Mouse (Mus musculus): ENCODE measurements around the gene Arhgap40. TPM values are rescaled to one million over a fixed set of nuclear protein-coding genes. Genes with fewer than 3 reads are reported as not detected.

Arhgap40 gene
- polyA plus RNA-seq, 1 experiment from 2014 or later, result 1.3 TPM

DNA sequence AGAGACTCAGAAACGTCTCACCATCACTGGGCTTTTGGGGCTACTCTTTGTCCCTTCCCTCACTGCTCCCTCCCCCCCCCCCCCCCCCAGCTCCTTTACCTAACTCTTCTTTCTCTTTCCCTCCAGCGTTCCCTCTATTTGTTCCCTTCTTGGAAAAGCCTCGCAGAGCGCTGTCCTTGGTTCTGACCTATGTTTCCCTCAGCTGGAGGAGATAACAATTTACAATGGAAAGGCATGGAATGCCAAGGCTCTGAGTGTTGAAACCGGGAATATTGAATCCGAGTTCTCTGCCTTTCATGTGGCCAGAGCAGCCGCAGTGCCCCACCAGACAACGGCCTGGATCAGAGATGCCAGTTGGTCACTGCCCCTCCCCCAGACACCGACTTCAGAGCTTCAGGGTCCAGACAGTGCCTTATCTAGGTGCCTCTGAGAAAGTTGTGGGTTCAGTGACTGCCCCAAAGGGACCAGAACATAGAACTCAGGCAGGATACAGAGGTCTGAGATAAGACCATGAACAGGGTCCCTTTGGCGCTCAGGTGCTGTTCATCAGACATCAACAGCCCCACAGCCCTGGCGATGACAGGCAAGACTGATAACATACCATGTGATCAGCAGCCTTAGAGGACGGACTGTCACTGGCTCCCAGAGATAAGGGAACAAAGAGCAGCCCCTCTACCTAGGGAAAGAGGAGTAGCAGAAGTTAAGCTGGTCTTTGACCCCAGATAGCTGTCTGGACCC is 72.2 kb downstream of the Arhgap40 start:
- no peak for ATAC-seq (ENCODE audit: insufficient number of reproducible peaks, insufficient read depth, low FRiP score, low TSS enrichment, low read depth)
- WGBS, result 9% methylated on average over 12 of the region's 12 CpGs
- Histone ChIP-seq H3K4me2 (no peak overlapping the region), H3K36me3 (no peaks in the 10 kb centered on the region), H3K9ac (no peak overlapping the region), H3K27ac (no peak overlapping the region), H3K9me3 (no peaks in the 10 kb centered on the region), H3K4me1 (peaks cover 12% of the 10 kb centered on the region; the same call in 1 of the 2 replicates), H3K27me3 (peaks cover 12% of the 10 kb centered on the region; the same call in 1 of the 2 replicates), H3K4me3 (no peak overlapping the region)

DNA sequence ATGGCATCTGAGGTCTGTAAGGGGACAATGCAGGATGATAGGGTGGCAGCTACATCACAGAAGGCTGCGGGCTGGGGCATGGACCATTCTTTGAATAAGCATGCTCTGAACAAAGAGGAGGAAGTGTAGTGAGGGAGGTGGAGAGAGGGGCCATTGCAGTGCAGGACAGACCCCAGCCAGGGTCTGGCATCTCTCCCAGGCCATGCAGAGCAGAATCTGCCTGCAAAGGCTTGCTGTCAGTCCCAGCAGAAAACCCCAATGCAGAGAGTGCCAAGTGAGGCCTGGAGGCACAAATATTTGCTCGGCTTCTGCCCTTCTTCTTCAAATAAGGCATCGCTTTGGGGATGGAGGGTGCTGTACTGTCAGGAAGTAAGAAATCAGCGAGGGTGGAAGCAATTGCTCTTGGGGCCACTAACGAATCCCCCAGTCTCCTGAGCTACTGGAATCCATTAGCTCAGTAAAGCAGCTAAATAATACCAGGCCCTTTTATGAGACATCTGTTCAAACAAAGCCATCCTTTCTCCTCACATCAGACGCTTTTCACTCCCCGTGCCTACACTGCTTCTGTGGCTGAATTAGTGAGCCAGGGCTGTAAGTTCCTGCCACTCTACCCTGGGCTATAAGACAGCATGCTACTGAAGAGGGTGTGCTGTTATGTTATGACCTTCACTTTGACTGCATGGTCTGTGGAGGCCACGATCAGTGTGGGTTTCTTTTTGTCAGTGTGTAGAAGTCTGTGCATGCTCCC is 76.1 kb downstream of the Arhgap40 start:
- no peak overlapping the region for H3K27ac ChIP-seq
- peaks cover 14% of the 10 kb centered on the region for H3K27me3 ChIP-seq
- H3K4me1 ChIP-seq, result peaks cover 12% of the 10 kb centered on the region; the same call in 1 of the 2 replicates
- H3K36me3 ChIP-seq, result no peaks in the 10 kb centered on the region
- H3K4me2 ChIP-seq, result no peak overlapping the region
- no peaks in the 10 kb centered on the region for H3K9me3 ChIP-seq
- H3K9ac ChIP-seq, result no peak overlapping the region
- no peak overlapping the region for H3K4me3 ChIP-seq
- 23% methylated on average over 8 of the region's 8 CpGs for WGBS
- ATAC-seq (ENCODE audit: insufficient number of reproducible peaks, insufficient read depth, low FRiP score, low TSS enrichment, low read depth), result no peak

DNA sequence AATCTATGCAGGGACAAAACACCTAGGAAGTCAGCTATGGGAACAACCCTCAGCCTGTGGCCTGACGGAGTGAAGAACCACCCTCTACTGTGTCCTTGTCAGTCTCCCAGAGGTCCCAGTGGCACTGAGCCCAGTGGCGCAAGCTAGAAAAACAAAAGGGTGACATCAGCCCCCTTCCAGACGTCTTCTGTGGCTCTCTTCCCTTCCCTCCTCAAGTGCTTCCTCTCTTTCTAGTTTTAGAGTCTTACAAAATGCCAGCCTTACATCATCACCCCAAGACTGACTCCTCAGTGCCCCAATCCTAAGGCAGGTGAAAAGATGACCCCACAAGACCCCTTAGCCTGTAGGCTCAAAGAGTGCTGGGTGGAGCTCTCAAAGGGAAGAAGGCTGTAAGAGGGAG is 77.9 kb downstream of the Arhgap40 start:
- no peak overlapping the region for H3K27ac ChIP-seq
- no peaks in the 10 kb centered on the region for H3K36me3 ChIP-seq
- no peaks in the 10 kb centered on the region for H3K9me3 ChIP-seq
- peaks cover 16% of the 10 kb centered on the region for H3K4me1 ChIP-seq
- WGBS, result 72% methylated on average over 3 of the region's 3 CpGs
- no peak overlapping the region for H3K4me3 ChIP-seq
- no peak overlapping the region for H3K9ac ChIP-seq
- H3K27me3 ChIP-seq, result peaks cover 22% of the 10 kb centered on the region
- no peak for ATAC-seq (ENCODE audit: insufficient number of reproducible peaks, insufficient read depth, low FRiP score, low TSS enrichment, low read depth)
- H3K4me2 ChIP-seq, result no peak overlapping the region

DNA sequence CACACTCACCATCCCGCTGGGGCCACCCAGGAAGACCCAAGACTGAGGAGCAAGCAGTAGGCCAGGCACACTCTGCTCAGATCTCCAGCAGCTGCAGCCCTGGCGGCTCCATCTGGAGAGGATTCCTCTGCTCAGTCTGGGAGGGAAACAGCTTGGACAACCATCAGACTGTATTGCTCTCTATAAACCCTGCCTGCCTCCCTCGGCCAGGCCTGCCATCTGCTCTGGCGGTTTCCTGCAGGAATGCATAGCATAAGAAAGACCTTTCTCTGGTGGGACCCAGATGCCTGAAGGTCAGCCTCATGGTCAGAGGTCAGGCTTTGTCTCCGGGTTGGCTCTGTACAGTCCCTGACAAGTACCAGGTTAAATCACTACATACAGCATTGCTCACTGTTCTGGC is 78.7 kb downstream of the Arhgap40 start:
- Histone ChIP-seq H3K4me3 (no peak overlapping the region), H3K4me2 (no peak overlapping the region), H3K9me3 (no peaks in the 10 kb centered on the region), H3K4me1 (peaks cover 16% of the 10 kb centered on the region), H3K27me3 (peaks cover 26% of the 10 kb centered on the region), H3K9ac (no peak overlapping the region), H3K36me3 (no peaks in the 10 kb centered on the region), H3K27ac (no peak overlapping the region)
- 32% methylated on average over 5 of the region's 5 CpGs for WGBS
- ATAC-seq (ENCODE audit: insufficient number of reproducible peaks, insufficient read depth, low FRiP score, low TSS enrichment, low read depth), result no peak

DNA sequence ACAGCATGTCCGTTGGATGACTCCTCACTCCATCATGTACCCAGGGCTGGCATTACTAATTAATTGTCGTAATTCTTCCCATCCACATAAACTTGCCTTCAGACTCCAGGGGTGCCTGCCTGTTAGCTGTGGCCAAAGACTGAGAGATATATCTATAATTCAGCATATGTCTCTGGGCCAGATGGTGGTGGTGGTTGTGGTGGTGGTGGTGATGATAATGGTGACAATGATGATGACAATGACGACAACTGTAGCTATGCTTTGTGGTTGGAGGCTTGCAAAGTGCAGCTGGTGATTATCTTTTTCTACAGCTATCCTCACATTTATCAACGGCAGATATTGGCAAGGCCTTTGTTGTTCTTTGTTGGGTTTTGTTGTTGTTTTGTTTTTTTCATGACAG is 80.8 kb downstream of the Arhgap40 start:
- no peaks in the 10 kb centered on the region for H3K9me3 ChIP-seq
- WGBS, result 84% methylated on average over 4 of the region's 4 CpGs
- no peak overlapping the region for H3K9ac ChIP-seq
- H3K27me3 ChIP-seq, result peaks cover 43% of the 10 kb centered on the region
- H3K4me1 ChIP-seq, result peaks cover 16% of the 10 kb centered on the region
- no peaks in the 10 kb centered on the region for H3K36me3 ChIP-seq
- H3K4me3 ChIP-seq, result no peak overlapping the region
- ATAC-seq (ENCODE audit: insufficient number of reproducible peaks, insufficient read depth, low FRiP score, low TSS enrichment, low read depth), result no peak
- H3K27ac ChIP-seq, result no peak overlapping the region
- H3K4me2 ChIP-seq, result no peak overlapping the region

DNA sequence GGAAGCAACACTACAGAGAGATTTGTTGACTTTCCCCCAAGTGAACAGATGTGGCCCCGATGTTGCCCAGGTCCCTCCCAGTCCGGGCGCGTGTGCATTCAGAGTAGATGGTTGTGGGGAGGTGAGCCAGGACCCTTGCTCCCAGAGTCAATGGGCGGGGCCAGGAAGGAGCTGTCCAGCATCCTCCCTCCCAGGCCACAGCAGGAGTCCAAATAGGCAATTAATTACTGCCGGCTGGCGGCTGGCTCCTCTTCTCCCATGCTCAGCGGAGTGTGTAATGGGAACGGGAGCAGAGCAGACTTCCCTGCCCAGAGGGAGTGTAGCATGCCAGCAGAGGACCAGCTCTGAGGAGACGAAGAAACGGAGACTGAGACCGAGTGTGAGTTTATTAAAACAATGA is 82.5 kb downstream of the Arhgap40 start:
- peaks cover 60% of the 10 kb centered on the region for H3K27me3 ChIP-seq
- no peak overlapping the region for H3K4me3 ChIP-seq
- WGBS, result under 1% methylated on average over 12 of the region's 12 CpGs
- H3K9me3 ChIP-seq, result no peaks in the 10 kb centered on the region
- ATAC-seq (ENCODE audit: insufficient number of reproducible peaks, insufficient read depth, low FRiP score, low TSS enrichment, low read depth), result peak; percentile 32; the same call in 1 of the 2 replicates
- no peak overlapping the region for H3K4me2 ChIP-seq
- no peaks in the 10 kb centered on the region for H3K36me3 ChIP-seq
- peaks cover 7% of the 10 kb centered on the region; the same call in 1 of the 2 replicates for H3K4me1 ChIP-seq
- no peak overlapping the region for H3K9ac ChIP-seq
- H3K27ac ChIP-seq, result no peak overlapping the region

DNA sequence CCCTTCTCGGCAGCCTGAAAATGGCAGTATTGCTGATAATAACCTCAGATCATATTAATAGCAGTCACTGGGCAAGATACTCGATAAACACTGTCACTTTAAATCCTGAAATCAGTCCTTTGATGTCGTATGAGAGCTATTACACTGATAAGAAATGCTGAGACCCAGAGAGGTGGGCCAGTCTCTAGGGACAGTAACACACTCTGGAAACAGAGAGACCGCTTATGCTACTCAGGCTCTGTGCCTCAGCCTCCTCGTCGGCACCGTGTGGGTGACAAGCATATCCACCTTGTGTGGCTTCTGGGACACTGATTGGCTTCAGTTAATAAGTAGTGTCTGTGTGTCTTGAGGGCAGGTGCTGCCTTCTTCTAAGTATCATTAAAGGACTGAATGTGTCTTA is 83.0 kb downstream of the Arhgap40 start:
- Histone ChIP-seq H3K4me2 (no peak overlapping the region), H3K4me3 (no peak overlapping the region), H3K4me1 (peaks cover 7% of the 10 kb centered on the region; the same call in 1 of the 2 replicates), H3K36me3 (no peaks in the 10 kb centered on the region), H3K9ac (no peak overlapping the region), H3K9me3 (no peaks in the 10 kb centered on the region), H3K27ac (no peak overlapping the region), H3K27me3 (peaks cover 63% of the 10 kb centered on the region)
- no peak for ATAC-seq (ENCODE audit: insufficient number of reproducible peaks, insufficient read depth, low FRiP score, low TSS enrichment, low read depth)
- WGBS, result 18% methylated on average over 7 of the region's 7 CpGs

DNA sequence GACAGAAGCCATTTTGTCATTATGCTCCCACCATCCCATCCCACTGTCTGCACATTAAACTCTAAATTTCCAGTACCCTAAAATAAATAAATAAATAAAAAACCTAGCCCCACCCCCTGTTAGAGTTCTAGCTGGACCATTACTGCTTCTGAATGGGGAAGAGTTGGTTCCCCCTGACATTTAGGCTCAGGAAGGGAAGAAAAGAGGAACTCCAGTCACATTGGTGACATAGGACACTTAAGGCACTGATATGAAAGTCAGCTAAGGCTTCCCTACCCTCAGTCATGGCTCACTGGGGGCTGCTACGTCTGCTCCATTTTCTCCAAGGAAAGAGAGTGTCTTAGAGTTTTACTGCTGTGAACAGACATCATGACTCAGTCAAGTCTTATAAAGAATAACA is 84.2 kb downstream of the Arhgap40 start:
- peaks cover 7% of the 10 kb centered on the region; the same call in 1 of the 2 replicates for H3K4me1 ChIP-seq
- no peaks in the 10 kb centered on the region for H3K9me3 ChIP-seq
- peaks cover 73% of the 10 kb centered on the region for H3K27me3 ChIP-seq
- H3K36me3 ChIP-seq, result no peaks in the 10 kb centered on the region
- H3K9ac ChIP-seq, result no peak overlapping the region
- no peak overlapping the region for H3K27ac ChIP-seq
- no peak overlapping the region for H3K4me2 ChIP-seq
- WGBS, result 63% methylated on average over 1 of the region's 1 CpGs
- no peak for ATAC-seq (ENCODE audit: insufficient number of reproducible peaks, insufficient read depth, low FRiP score, low TSS enrichment, low read depth)
- no peak overlapping the region for H3K4me3 ChIP-seq

Other genes starting within 250 kb of the Arhgap40 start
- 4.2 and 6.0 TPM in 2 replicates for gene Lbp, start 206.3 kb upstream of the Arhgap40 start, polyA plus RNA-seq (2015; fragmentation: Nextera tagmentation; extraction: Ambion mirVana)
- gene Snhg11, start 137.2 kb upstream of the Arhgap40 start, polyA plus RNA-seq (2015; fragmentation: Nextera tagmentation; extraction: Ambion mirVana), result 9.8 and 13.1 TPM in 2 replicates
- 19.1 and 21.6 TPM in 2 replicates for gene Ralgapb, start 102.9 kb upstream of the Arhgap40 start, polyA plus RNA-seq (2015; fragmentation: Nextera tagmentation; extraction: Ambion mirVana)
- not detected in 2 replicates for gene Adig, start 10.2 kb upstream of the Arhgap40 start, polyA plus RNA-seq (2015; fragmentation: Nextera tagmentation; extraction: Ambion mirVana)
- gene Slc32a1, start 98.0 kb downstream of the Arhgap40 start, polyA plus RNA-seq (2015; fragmentation: Nextera tagmentation; extraction: Ambion mirVana), result not detected in 2 replicates
- 13.1 and 13.5 TPM in 2 replicates for gene Actr5, start 112.1 kb downstream of the Arhgap40 start, polyA plus RNA-seq (2015; fragmentation: Nextera tagmentation; extraction: Ambion mirVana)
- 3.2 and 3.6 TPM in 2 replicates for gene Ppp1r16b, start 152.6 kb downstream of the Arhgap40 start, polyA plus RNA-seq (2015; fragmentation: Nextera tagmentation; extraction: Ambion mirVana)

Data from embryonic facial prominence, embryonic 13.5 days (tissue).